Comparison of ENCODE assay signal across 10 mouse cellular contexts in the genomic region with DNA sequence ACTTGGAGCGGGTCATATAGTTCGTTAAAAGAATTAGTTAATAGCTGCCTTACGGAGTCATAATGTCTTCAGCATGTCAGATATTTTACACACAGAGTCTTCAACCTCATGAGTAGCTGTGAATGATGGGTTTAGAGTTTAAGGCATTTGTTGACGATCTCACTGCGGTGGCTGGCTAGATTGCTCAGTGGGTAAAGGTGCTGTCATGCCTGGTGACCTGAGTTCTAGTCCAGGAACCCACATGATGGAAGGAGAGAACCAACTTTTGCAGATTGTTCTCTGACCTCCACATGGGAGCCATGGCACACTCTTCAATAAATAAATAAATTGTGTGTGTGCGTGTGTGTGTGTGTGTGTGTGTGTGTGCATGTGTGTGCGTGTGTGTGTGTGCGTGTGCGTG. TPM values are rescaled to one million over a fixed set of nuclear protein-coding genes. Genes with fewer than 3 reads are reported as not detected.
A peak's percentile ranks its signal among the peaks of the same experiment; 100 is the strongest.
DNase-seq lines count a peak whose midpoint lies in the region; ATAC-seq and TF ChIP-seq lines count a peak whose summit lies in the region.
"Had no signal": no experiment of that assay in that cellular context is flagged by ENCODE, and none has a peak within 500 bp of the region (broad histone marks: within the 10 kb centered on the region; RNA-seq: fewer than 3 reads in every experiment).

No protein-coding gene starts in this region.

- no peak overlapping the region for H3K27ac ChIP-seq in forebrain, embryonic 12.5 days
- no peak overlapping the region; the same call in 1 of the 2 replicates for H3K27ac ChIP-seq in forebrain, embryonic 15.5 days (replicated peaks)
- H3K27ac ChIP-seq in kidney, adult 2 months (ENCODE audit: insufficient read depth, low read depth, low read length), result 0 out of 2 replicates have a peak overlapping the region, but pooled peaks have one; percentile 15
- no peak overlapping the region for H3K27ac ChIP-seq in midbrain, embryonic 11.5 days (ENCODE audit: low read depth, low read length)
- no peak overlapping the region for H3K27ac ChIP-seq in midbrain, embryonic 13.5 days
- H3K27ac ChIP-seq: forebrain, embryonic 13.5 days had no signal

- H3ac ChIP-seq in myocyte (ENCODE audit: control insufficient read depth, insufficient read length), result no peak overlapping the region

- H3K36me3 ChIP-seq in forebrain, embryonic 12.5 days (replicated peaks), result no peaks in the 10 kb centered on the region
- no peaks in the 10 kb centered on the region for H3K36me3 ChIP-seq in forebrain, embryonic 15.5 days
- no peaks in the 10 kb centered on the region for H3K36me3 ChIP-seq in kidney, adult 2 months (ENCODE audit: control insufficient read depth, insufficient read depth, low read length)
- H3K36me3 ChIP-seq in midbrain, embryonic 11.5 days (ENCODE audit: control insufficient read depth, insufficient read depth, low read length), result no peaks in the 10 kb centered on the region
- no peaks in the 10 kb centered on the region for H3K36me3 ChIP-seq in midbrain, embryonic 13.5 days
- H3K36me3 ChIP-seq in myocyte (ENCODE audit: control insufficient read depth, insufficient read depth), result no peaks in the 10 kb centered on the region

- H3K4me1 ChIP-seq in forebrain, embryonic 12.5 days, result peaks cover 40% of the 10 kb centered on the region
- H3K4me1 ChIP-seq in forebrain, embryonic 15.5 days, result peaks cover 39% of the 10 kb centered on the region
- H3K4me1 ChIP-seq in kidney, adult 2 months (ENCODE audit: control insufficient read depth, insufficient read depth, low read length), result peaks cover 14% of the 10 kb centered on the region
- peaks cover 11% of the 10 kb centered on the region for H3K4me1 ChIP-seq in midbrain, embryonic 11.5 days (ENCODE audit: control insufficient read depth, insufficient read depth, low read length)
- peaks cover 33% of the 10 kb centered on the region for H3K4me1 ChIP-seq in midbrain, embryonic 13.5 days (replicated peaks)

- ATAC-seq in forebrain, embryonic 12.5 days (ENCODE audit: low FRiP score), result no peak
- ATAC-seq in forebrain, embryonic 15.5 days (replicated peaks), result no peak
- ATAC-seq in midbrain, embryonic 11.5 days (ENCODE audit: low FRiP score), result no peak
- no peak for ATAC-seq in midbrain, embryonic 13.5 days
- ATAC-seq: forebrain, embryonic 13.5 days had no signal

- 0 out of 2 replicates have a peak overlapping the region, but pooled peaks have one; percentile 89 for H3K4me2 ChIP-seq in forebrain, embryonic 12.5 days
- H3K4me2 ChIP-seq in forebrain, embryonic 15.5 days (replicated peaks), result no peak overlapping the region
- H3K4me2 ChIP-seq in midbrain, embryonic 11.5 days, result no peak overlapping the region
- no peak overlapping the region for H3K4me2 ChIP-seq in midbrain, embryonic 13.5 days (replicated peaks)
- H3K4me2 ChIP-seq in myocyte (ENCODE audit: low read depth), result peak overlapping the region; percentile 95

- H3K9me3 ChIP-seq in forebrain, embryonic 12.5 days, result no peaks in the 10 kb centered on the region
- H3K9me3 ChIP-seq in forebrain, embryonic 15.5 days, result no peaks in the 10 kb centered on the region
- H3K9me3 ChIP-seq in midbrain, embryonic 11.5 days (ENCODE audit: control insufficient read depth, low read length), result no peaks in the 10 kb centered on the region
- no peaks in the 10 kb centered on the region for H3K9me3 ChIP-seq in midbrain, embryonic 13.5 days
- H3K9me3 ChIP-seq: forebrain, embryonic 13.5 days; G1E had no signal

- H3K9ac ChIP-seq in forebrain, embryonic 12.5 days, result no peak overlapping the region
- no peak overlapping the region for H3K9ac ChIP-seq in forebrain, embryonic 15.5 days (replicated peaks)
- H3K9ac ChIP-seq in midbrain, embryonic 11.5 days (ENCODE audit: low read length), result no peak overlapping the region
- H3K9ac ChIP-seq in midbrain, embryonic 13.5 days (replicated peaks), result no peak overlapping the region

- no peak overlapping the region for H3K4me3 ChIP-seq in forebrain, embryonic 12.5 days (replicated peaks)
- H3K4me3 ChIP-seq in forebrain, embryonic 15.5 days, result no peak overlapping the region
- no peak overlapping the region for H3K4me3 ChIP-seq in kidney, adult 2 months (ENCODE audit: insufficient read depth, low read depth, low read length)
- H3K4me3 ChIP-seq in midbrain, embryonic 11.5 days (ENCODE audit: low read depth, low read length), result no peak overlapping the region
- H3K4me3 ChIP-seq in midbrain, embryonic 13.5 days (replicated peaks), result no peak overlapping the region
- H3K4me3 ChIP-seq in myocyte, result peak overlapping the region; percentile 38

- TF ChIP-seq CTCF in kidney, adult 2 months (conservative IDR thresholded peaks at IDR 0.05; ENCODE audit: insufficient read depth, insufficient read length, low read depth, low read length), result no peak

- 83% methylated on average over 9 of the region's 9 CpGs for WGBS in forebrain, embryonic 12.5 days
- WGBS in forebrain, embryonic 15.5 days, result 89% methylated on average over 9 of the region's 9 CpGs
- 62% methylated on average over 9 of the region's 9 CpGs for WGBS in kidney, adult 2 months
- WGBS in midbrain, embryonic 11.5 days, result 95% methylated on average over 9 of the region's 9 CpGs
- WGBS in midbrain, embryonic 13.5 days, result 90% methylated on average over 9 of the region's 9 CpGs

- H3K27me3 ChIP-seq in forebrain, embryonic 12.5 days, result no peaks in the 10 kb centered on the region
- H3K27me3 ChIP-seq in forebrain, embryonic 15.5 days, result no peaks in the 10 kb centered on the region
- no peaks in the 10 kb centered on the region for H3K27me3 ChIP-seq in kidney, adult 2 months (replicated peaks; ENCODE audit: control insufficient read depth, insufficient read depth, low read length)
- H3K27me3 ChIP-seq in midbrain, embryonic 11.5 days (ENCODE audit: control insufficient read depth, insufficient read depth, low read length), result no peaks in the 10 kb centered on the region
- no peaks in the 10 kb centered on the region for H3K27me3 ChIP-seq in midbrain, embryonic 13.5 days
- H3K27me3 ChIP-seq in myocyte (ENCODE audit: control insufficient read depth, insufficient read depth, insufficient read length), result no peaks in the 10 kb centered on the region
- H3K27me3 ChIP-seq: forebrain, embryonic 13.5 days had no signal

- H3K79me2 ChIP-seq in myocyte (ENCODE audit: control insufficient read depth, insufficient read depth), result no peaks in the 10 kb centered on the region

- TF ChIP-seq POLR2A in kidney, adult 2 months (IDR thresholded peaks at IDR 0.05; ENCODE audit: low read depth, low read length), result no peak
- TF ChIP-seq POLR2A in myocyte (IDR thresholded peaks at IDR 0.05; ENCODE audit: insufficient read length, low read depth), result no peak

- no peak for DNase-seq in kidney, adult 2 months
- no peak for DNase-seq in kidney, adult 8-10 months
- DNase-seq in midbrain, embryonic 11.5 days (ENCODE audit: low spot score, missing footprints), result peak; percentile 69
- DNase-seq in thymus, postnatal 4 days, result no peak

TF ChIP-seq in myocyte, 11 proteins besides CTCF, POLR2A, EP300 and RAD21:
- TF ChIP-seq E2F4 (IDR thresholded peaks at IDR 0.05; ENCODE audit: insufficient read depth) (no peak), TCF3 (IDR thresholded peaks at IDR 0.05; ENCODE audit: insufficient read length, low read depth) (no peak), MYOD1 (IDR thresholded peaks at IDR 0.05; ENCODE audit: control insufficient read depth in 1 of 3, insufficient read length in 2 of 3, low read depth in 2 of 3) (no peak), USF1 (IDR thresholded peaks at IDR 0.05; ENCODE audit: low read depth) (no peak)

RNA-seq across cellular contexts. Expression of a gene that starts 1.6 kb away (rescaled TPM):
- polyA plus RNA-seq in forebrain, embryonic 12.5 days (2016; fragmentation: Nextera tagmentation; extraction: Ambion mirVana), result 7.2 and 8.3 TPM in 2 replicates
- 7.7 TPM in 2 replicates for polyA plus RNA-seq in forebrain, embryonic 15.5 days (2015; fragmentation: Nextera tagmentation; extraction: Ambion mirVana)
- polyA plus RNA-seq in kidney, adult 2 months (2012; rRNA removed), result 96.9 and 102 TPM in 2 replicates
- 8.8 and 10.0 TPM in 2 replicates for polyA plus RNA-seq in midbrain, embryonic 11.5 days (2014; fragmentation: Nextera tagmentation; extraction: Ambion mirVana)
- 6.4 and 6.6 TPM in 2 replicates for polyA plus RNA-seq in midbrain, embryonic 13.5 days (2015; fragmentation: Nextera tagmentation; extraction: Ambion mirVana)
- polyA plus RNA-seq in myocyte (2012; fragmentation: generic; extraction: Trizol), result 7.1 TPM

RNA-seq across cellular contexts. Expression of a gene that starts 14.1 kb away (rescaled TPM):
- polyA plus RNA-seq in forebrain, embryonic 12.5 days (2016; fragmentation: Nextera tagmentation; extraction: Ambion mirVana), result 0.32 and 0.37 TPM in 2 replicates
- polyA plus RNA-seq in forebrain, embryonic 15.5 days (2015; fragmentation: Nextera tagmentation; extraction: Ambion mirVana), result 0.22 and 0.34 TPM in 2 replicates
- 1.1 and 1.3 TPM in 2 replicates for polyA plus RNA-seq in kidney, adult 2 months (2012; rRNA removed)
- polyA plus RNA-seq in midbrain, embryonic 11.5 days (2014; fragmentation: Nextera tagmentation; extraction: Ambion mirVana), result 0.06 and 0.11 TPM in 2 replicates
- 0.16 and 0.40 TPM in 2 replicates for polyA plus RNA-seq in midbrain, embryonic 13.5 days (2015; fragmentation: Nextera tagmentation; extraction: Ambion mirVana)
- 22.4 TPM for polyA plus RNA-seq in myocyte (2012; fragmentation: generic; extraction: Trizol)
- polyA plus RNA-seq: G1E had no signal

RNA-seq across cellular contexts. Expression of a gene that starts 54.8 kb away (rescaled TPM):
- not detected in 2 replicates for polyA plus RNA-seq in forebrain, embryonic 12.5 days (2016; fragmentation: Nextera tagmentation; extraction: Ambion mirVana)
- 0.05 and 0.11 TPM in 2 replicates for polyA plus RNA-seq in forebrain, embryonic 15.5 days (2015; fragmentation: Nextera tagmentation; extraction: Ambion mirVana)
- 32.3 and 33.3 TPM in 2 replicates for polyA plus RNA-seq in kidney, adult 2 months (2012; rRNA removed)
- polyA plus RNA-seq in midbrain, embryonic 11.5 days (2014; fragmentation: Nextera tagmentation; extraction: Ambion mirVana), result not detected in 2 replicates
- polyA plus RNA-seq in midbrain, embryonic 13.5 days (2015; fragmentation: Nextera tagmentation; extraction: Ambion mirVana), result 0.05 and 0.12 TPM in 2 replicates
- polyA plus RNA-seq in myocyte (2012; fragmentation: generic; extraction: Trizol), result 0.35 TPM
- polyA plus RNA-seq: forebrain, embryonic 13.5 days had no signal

Comparison
In these comparisons a context has a peak if more than half of its experiments do, and no peak if none do; other contexts are left out.
1. H3K4me2 ChIP-seq: peak in forebrain, embryonic 12.5 days (single experiment) and myocyte (single experiment); none in forebrain, embryonic 15.5 days (single experiment), midbrain, embryonic 11.5 days (single experiment) and midbrain, embryonic 13.5 days (single experiment).
2. RNA of a gene that starts 14.1 kb away (polyA plus RNA-seq): 22.4 TPM in myocyte (single experiment); 1.1 to 1.3 TPM in kidney, adult 2 months, 0.32 to 0.37 TPM in forebrain, embryonic 12.5 days, 0.22 to 0.34 TPM in forebrain, embryonic 15.5 days, 0.16 to 0.40 TPM in midbrain, embryonic 13.5 days and 0.06 to 0.11 TPM in midbrain, embryonic 11.5 days; every median in the first group is over 10 times any median in the second.
3. RNA of a gene that starts 54.8 kb away (polyA plus RNA-seq): 32.3 to 33.3 TPM in kidney, adult 2 months; 0.35 TPM in myocyte (single experiment), 0.05 to 0.12 TPM in midbrain, embryonic 13.5 days, 0.05 to 0.11 TPM in forebrain, embryonic 15.5 days, not detected in forebrain, embryonic 12.5 days and not detected in midbrain, embryonic 11.5 days; every median in the first group is over 10 times any median in the second.